Comparison of ENCODE assay signal across 10 mouse cellular contexts in the genomic region with DNA sequence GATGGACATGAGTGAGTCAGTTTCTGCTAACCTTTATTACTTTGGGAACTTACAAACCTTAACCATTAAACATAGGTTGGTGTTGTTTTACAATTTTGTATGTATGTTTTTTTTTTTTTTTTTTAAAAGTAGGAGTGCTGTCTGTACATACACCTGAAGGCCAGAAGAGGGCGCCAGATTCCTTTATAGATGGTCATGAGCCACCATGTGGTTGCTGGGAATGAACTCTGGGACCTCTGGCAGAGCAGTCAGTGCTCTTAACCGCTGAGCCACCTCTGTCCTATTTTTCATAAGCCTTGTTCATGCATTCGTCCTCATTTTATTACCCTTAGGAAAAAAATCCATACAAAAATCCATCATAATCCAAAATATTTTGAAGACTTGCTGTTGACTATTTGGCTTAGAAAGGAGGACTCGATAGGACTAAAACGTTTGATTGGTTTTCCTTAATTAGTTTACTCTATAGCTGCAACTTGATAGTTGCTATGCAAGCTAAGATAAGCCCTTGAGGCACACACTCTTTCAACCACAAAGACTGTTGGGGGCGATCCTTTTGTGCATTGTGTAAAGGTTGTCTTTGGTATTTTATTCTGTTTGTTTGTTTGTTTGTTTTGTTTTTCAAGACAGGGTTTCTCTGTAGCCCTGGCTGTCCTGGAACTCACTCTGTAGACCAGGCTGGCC. TPM values are rescaled to one million over a fixed set of nuclear protein-coding genes. Genes with fewer than 3 reads are reported as not detected.
DNase-seq lines count a peak whose midpoint lies in the region; ATAC-seq and TF ChIP-seq lines count a peak whose summit lies in the region.
"Had no signal": no experiment of that assay in that cellular context is flagged by ENCODE, and none has a peak within 500 bp of the region (broad histone marks: within the 10 kb centered on the region; RNA-seq: fewer than 3 reads in every experiment).

No protein-coding gene starts in this region.

- no peak for ATAC-seq in kidney, embryonic 15.5 days (replicated peaks; ENCODE audit: low FRiP score)
- ATAC-seq in liver, embryonic 14.5 days (ENCODE audit: insufficient read depth), result peak; percentile 42; the same call in 1 of the 2 replicates
- no peak for ATAC-seq in midbrain, embryonic 13.5 days

- H3K9ac ChIP-seq in kidney, embryonic 15.5 days, result no peak overlapping the region
- peak overlapping the region; percentile 58 for H3K9ac ChIP-seq in MEL (ENCODE audit: control insufficient read depth, low read depth, low read length, poor library complexity, severe bottlenecking)
- H3K9ac ChIP-seq in liver, embryonic 14.5 days (replicated peaks), result no peak overlapping the region
- no peak overlapping the region for H3K9ac ChIP-seq in midbrain, embryonic 13.5 days (replicated peaks)

- no peaks in the 10 kb centered on the region for H3K9me3 ChIP-seq in kidney, embryonic 15.5 days (replicated peaks)
- H3K9me3 ChIP-seq in MEL (replicated peaks; ENCODE audit: insufficient read depth, low read length), result no peaks in the 10 kb centered on the region
- H3K9me3 ChIP-seq in liver, embryonic 14.5 days (ENCODE audit: control insufficient read depth, low read length), result no peaks in the 10 kb centered on the region
- H3K9me3 ChIP-seq in midbrain, embryonic 13.5 days, result no peaks in the 10 kb centered on the region

- no peak for TF ChIP-seq POLR2A in MEL (IDR thresholded peaks at IDR 0.05; ENCODE audit: control insufficient read depth in 1 of 2, insufficient read depth in 1 of 2, low read depth in 1 of 2, low read length in 2 of 2, poor library complexity in 1 of 2)
- TF ChIP-seq POLR2A in cortical plate, adult 2 months (IDR thresholded peaks at IDR 0.05; ENCODE audit: extremely low read depth, insufficient read depth, low read length), result no peak

- WGBS in kidney, embryonic 15.5 days, result 42% methylated on average over 6 of the region's 6 CpGs
- 7% methylated on average over 6 of the region's 6 CpGs for WGBS in liver, embryonic 14.5 days (ENCODE audit: insufficient replicate concordance)
- WGBS in midbrain, embryonic 13.5 days, result 42% methylated on average over 6 of the region's 6 CpGs

- no peaks in the 10 kb centered on the region for H3K36me3 ChIP-seq in kidney, embryonic 15.5 days
- peaks cover 0 to 14% of the 10 kb centered on the region in 2 experiments; a peak in 2 of 4 replicates for H3K36me3 ChIP-seq in MEL (ENCODE audit: control insufficient read depth in 1 of 2, insufficient read depth in 2 of 2, low read length in 2 of 2)
- no peaks in the 10 kb centered on the region for H3K36me3 ChIP-seq in liver, embryonic 14.5 days (replicated peaks; ENCODE audit: control insufficient read depth, insufficient read depth, low read depth)
- no peaks in the 10 kb centered on the region for H3K36me3 ChIP-seq in midbrain, embryonic 13.5 days

- H3K79me2 ChIP-seq in MEL (ENCODE audit: control insufficient read depth, insufficient read depth, low read length, poor library complexity), result no peaks in the 10 kb centered on the region

- H3K4me2 ChIP-seq in kidney, embryonic 15.5 days, result no peak overlapping the region
- no peak overlapping the region for H3K4me2 ChIP-seq in liver, embryonic 14.5 days (ENCODE audit: low read depth)
- no peak overlapping the region for H3K4me2 ChIP-seq in midbrain, embryonic 13.5 days (replicated peaks)

- no peaks in the 10 kb centered on the region for H3K27me3 ChIP-seq in kidney, embryonic 15.5 days
- no peaks in the 10 kb centered on the region for H3K27me3 ChIP-seq in MEL (ENCODE audit: control insufficient read depth in 1 of 2, insufficient read depth in 2 of 2, low read length in 2 of 2)
- H3K27me3 ChIP-seq in liver, embryonic 14.5 days (ENCODE audit: control insufficient read depth, insufficient read depth, low read length), result no peaks in the 10 kb centered on the region
- H3K27me3 ChIP-seq in midbrain, embryonic 13.5 days, result peaks cover 3% of the 10 kb centered on the region; the same call in 1 of the 2 replicates

- peak; percentile 47 for DNase-seq in kidney, adult 9 months
- peak; percentile 91 for DNase-seq in MEL (ENCODE audit: low read depth, low spot score)
- DNase-seq in liver, embryonic 14.5 days (ENCODE audit: low read depth in 3 of 3, low spot score in 3 of 3), result peak; percentile 71 to 78 (median 71)
- DNase-seq in right cerebral cortex, adult 18-20 months, result no peak
- DNase-seq in frontal cortex, adult 2 months (ENCODE audit: extremely low spot score in 1 of 2, low spot score in 1 of 2), result no peak

- peak; percentile 81 for TF ChIP-seq RAD21 in MEL (IDR thresholded peaks at IDR 0.05; ENCODE audit: low read depth, low read length)

- TF ChIP-seq EP300 in MEL (IDR thresholded peaks at IDR 0.05; ENCODE audit: low read depth in 1 of 2, low read length in 2 of 2), result no peak
- TF ChIP-seq EP300 in liver, embryonic 14.5 days (IDR thresholded peaks at IDR 0.05; ENCODE audit: low read depth), result no peak

- no peaks in the 10 kb centered on the region for H3K4me1 ChIP-seq in kidney, embryonic 15.5 days
- H3K4me1 ChIP-seq in MEL (ENCODE audit: control insufficient read depth in 1 of 2, insufficient read depth in 2 of 2, low read length in 2 of 2), result peaks cover 13 to 32% of the 10 kb centered on the region in 2 experiments
- H3K4me1 ChIP-seq in cortical plate, adult 2 months (ENCODE audit: control insufficient read depth, insufficient read depth, low read length), result no peaks in the 10 kb centered on the region
- peaks cover 35 to 39% of the 10 kb centered on the region in 2 experiments for H3K4me1 ChIP-seq in liver, embryonic 14.5 days (replicated peaks; ENCODE audit: control insufficient read depth in 2 of 2, insufficient read depth in 2 of 2, low read length in 1 of 2)
- H3K4me1 ChIP-seq in midbrain, embryonic 13.5 days (replicated peaks), result no peaks in the 10 kb centered on the region

- H3K4me3 ChIP-seq in kidney, embryonic 15.5 days (replicated peaks), result no peak overlapping the region
- peak overlapping the region; percentile 28 to 36 for H3K4me3 ChIP-seq in MEL (ENCODE audit: control insufficient read depth in 1 of 2, insufficient read depth in 1 of 2, low read depth in 2 of 2, low read length in 2 of 2)
- H3K4me3 ChIP-seq in cortical plate, adult 2 months (ENCODE audit: insufficient read depth, low read length), result no peak overlapping the region
- no peak overlapping the region for H3K4me3 ChIP-seq in liver, embryonic 14.5 days (ENCODE audit: insufficient read depth in 1 of 2, low read depth in 2 of 2, low read length in 2 of 2)
- no peak overlapping the region for H3K4me3 ChIP-seq in midbrain, embryonic 13.5 days (replicated peaks)
- H3K4me3 ChIP-seq: myocyte had no signal

- H3K27ac ChIP-seq in kidney, embryonic 15.5 days, result no peak overlapping the region
- H3K27ac ChIP-seq in MEL (ENCODE audit: control insufficient read depth, low read depth, low read length), result peak overlapping the region; percentile 76
- no peak overlapping the region for H3K27ac ChIP-seq in cortical plate, adult 2 months (ENCODE audit: insufficient read depth, low read length)
- H3K27ac ChIP-seq in liver, embryonic 14.5 days, result no peak overlapping the region
- H3K27ac ChIP-seq in midbrain, embryonic 13.5 days, result no peak overlapping the region

- TF ChIP-seq CTCF in MEL (IDR thresholded peaks at IDR 0.05 in 2 of 3, conservative IDR thresholded peaks at IDR 0.05 in 1 of 3; ENCODE audit: control insufficient read depth in 1 of 3, insufficient read depth in 1 of 3, low read depth in 2 of 3, low read length in 3 of 3, poor library complexity in 1 of 3, severe bottlenecking in 1 of 3), result peak; percentile 64 to 84 (median 68)
- TF ChIP-seq CTCF in cortical plate, adult 2 months (IDR thresholded peaks at IDR 0.05; ENCODE audit: extremely low read depth, insufficient read depth, low read length), result peak; percentile 49
- TF ChIP-seq CTCF in liver, embryonic 14.5 days (IDR thresholded peaks at IDR 0.05; ENCODE audit: low read depth), result peak; percentile 85

RNA-seq across cellular contexts. Expression of a gene that starts 6.8 kb away (rescaled TPM):
- 8.2 and 9.1 TPM in 2 replicates for polyA plus RNA-seq in kidney, embryonic 15.5 days (2015; fragmentation: Nextera tagmentation; extraction: Ambion mirVana)
- 17.1 and 20.6 TPM in 2 replicates for total RNA-seq in MEL (2012; rRNA removed)
- 10 to 100 TPM in 1 of 2 experiments, not detected in 1; 53.5 TPM for polyA plus RNA-seq in MEL (2012; ENCODE audit: insufficient read depth in 1 of 2, insufficient read length in 2 of 2, low read depth in 1 of 2, low replicate concordance in 2 of 2, missing spikeins in 1 of 2)
- 2.0 and 2.3 TPM in 2 replicates for polyA plus RNA-seq in cortical plate, adult 2 months (2012; rRNA removed)
- polyA plus RNA-seq in liver, embryonic 14.5 days (2012; rRNA removed), result 37.2 and 40.8 TPM in 2 replicates
- polyA plus RNA-seq in liver, embryonic 14.5 days (2014; fragmentation: Nextera tagmentation; extraction: Ambion mirVana), result 7.2 and 7.9 TPM in 2 replicates
- 2.5 and 2.6 TPM in 2 replicates for polyA plus RNA-seq in frontal cortex, adult 2 months (2012; rRNA removed)
- 2.9 and 3.0 TPM in 2 replicates for polyA plus RNA-seq in midbrain, embryonic 13.5 days (2015; fragmentation: Nextera tagmentation; extraction: Ambion mirVana)

RNA-seq across cellular contexts. Expression of a gene that starts 7.7 kb away (rescaled TPM):
- 0.19 TPM in 1 of 2 replicates, not detected in the other for polyA plus RNA-seq in kidney, embryonic 15.5 days (2015; fragmentation: Nextera tagmentation; extraction: Ambion mirVana)
- total RNA-seq in MEL (2012; rRNA removed), result not detected in 2 replicates
- polyA plus RNA-seq in MEL (2012; ENCODE audit: insufficient read depth in 1 of 2, insufficient read length in 2 of 2, low read depth in 1 of 2, low replicate concordance in 2 of 2, missing spikeins in 1 of 2), result not detected
- 1.7 TPM in 2 replicates for polyA plus RNA-seq in cortical plate, adult 2 months (2012; rRNA removed)
- 0.36 and 0.44 TPM in 2 replicates for polyA plus RNA-seq in liver, embryonic 14.5 days (2012; rRNA removed)
- polyA plus RNA-seq in liver, embryonic 14.5 days (2014; fragmentation: Nextera tagmentation; extraction: Ambion mirVana), result 0.20 and 0.29 TPM in 2 replicates
- polyA plus RNA-seq in frontal cortex, adult 2 months (2012; rRNA removed), result 1.3 and 1.5 TPM in 2 replicates
- 0.40 and 0.52 TPM in 2 replicates for polyA plus RNA-seq in midbrain, embryonic 13.5 days (2015; fragmentation: Nextera tagmentation; extraction: Ambion mirVana)
- total RNA-seq: heart, adult 18-20 months had no signal

RNA-seq across cellular contexts. Expression of a gene that starts 12.0 kb away (rescaled TPM):
- 47.6 and 60.0 TPM in 2 replicates for polyA plus RNA-seq in kidney, embryonic 15.5 days (2015; fragmentation: Nextera tagmentation; extraction: Ambion mirVana)
- total RNA-seq in MEL (2012; rRNA removed), result 39.6 and 40.6 TPM in 2 replicates
- 10 to 100 TPM in 1 of 2 experiments, not detected in 1; 68.0 TPM for polyA plus RNA-seq in MEL (2012; ENCODE audit: insufficient read depth in 1 of 2, insufficient read length in 2 of 2, low read depth in 1 of 2, low replicate concordance in 2 of 2, missing spikeins in 1 of 2)
- 27.2 and 27.4 TPM in 2 replicates for polyA plus RNA-seq in cortical plate, adult 2 months (2012; rRNA removed)
- 11.1 and 14.7 TPM in 2 replicates for polyA plus RNA-seq in liver, embryonic 14.5 days (2012; rRNA removed)
- 14.8 and 15.3 TPM in 2 replicates for polyA plus RNA-seq in liver, embryonic 14.5 days (2014; fragmentation: Nextera tagmentation; extraction: Ambion mirVana)
- 26.4 and 27.2 TPM in 2 replicates for polyA plus RNA-seq in frontal cortex, adult 2 months (2012; rRNA removed)
- polyA plus RNA-seq in midbrain, embryonic 13.5 days (2015; fragmentation: Nextera tagmentation; extraction: Ambion mirVana), result 56.5 and 57.2 TPM in 2 replicates

RNA-seq across cellular contexts. Expression of a gene that starts 18.4 kb away (rescaled TPM):
- polyA plus RNA-seq in kidney, embryonic 15.5 days (2015; fragmentation: Nextera tagmentation; extraction: Ambion mirVana), result 28.3 and 35.9 TPM in 2 replicates
- total RNA-seq in MEL (2012; rRNA removed), result 14.7 and 24.3 TPM in 2 replicates
- polyA plus RNA-seq in MEL (2012; ENCODE audit: insufficient read depth in 1 of 2, insufficient read length in 2 of 2, low read depth in 1 of 2, low replicate concordance in 2 of 2, missing spikeins in 1 of 2), result 10 to 100 TPM in 1 of 2 experiments, not detected in 1; 33.3 TPM
- polyA plus RNA-seq in cortical plate, adult 2 months (2012; rRNA removed), result 22.1 and 22.3 TPM in 2 replicates
- polyA plus RNA-seq in liver, embryonic 14.5 days (2012; rRNA removed), result 10.4 and 10.6 TPM in 2 replicates
- polyA plus RNA-seq in liver, embryonic 14.5 days (2014; fragmentation: Nextera tagmentation; extraction: Ambion mirVana), result 24.0 and 28.7 TPM in 2 replicates
- polyA plus RNA-seq in frontal cortex, adult 2 months (2012; rRNA removed), result 25.4 and 28.5 TPM in 2 replicates
- 18.1 and 19.6 TPM in 2 replicates for polyA plus RNA-seq in midbrain, embryonic 13.5 days (2015; fragmentation: Nextera tagmentation; extraction: Ambion mirVana)

RNA-seq across cellular contexts. Expression of a gene that starts 18.4 kb away (rescaled TPM):
- 17.5 and 19.3 TPM in 2 replicates for polyA plus RNA-seq in kidney, embryonic 15.5 days (2015; fragmentation: Nextera tagmentation; extraction: Ambion mirVana)
- total RNA-seq in MEL (2012; rRNA removed), result 18.6 and 20.2 TPM in 2 replicates
- polyA plus RNA-seq in MEL (2012; ENCODE audit: insufficient read depth in 1 of 2, insufficient read length in 2 of 2, low read depth in 1 of 2, low replicate concordance in 2 of 2, missing spikeins in 1 of 2), result 10 to 100 TPM in 1 of 2 experiments, not detected in 1; 30.0 TPM
- 31.9 and 33.5 TPM in 2 replicates for polyA plus RNA-seq in cortical plate, adult 2 months (2012; rRNA removed)
- 10.6 and 12.1 TPM in 2 replicates for polyA plus RNA-seq in liver, embryonic 14.5 days (2012; rRNA removed)
- 4.7 and 4.8 TPM in 2 replicates for polyA plus RNA-seq in liver, embryonic 14.5 days (2014; fragmentation: Nextera tagmentation; extraction: Ambion mirVana)
- polyA plus RNA-seq in frontal cortex, adult 2 months (2012; rRNA removed), result 29.9 and 33.4 TPM in 2 replicates
- 20.3 TPM in 2 replicates for polyA plus RNA-seq in midbrain, embryonic 13.5 days (2015; fragmentation: Nextera tagmentation; extraction: Ambion mirVana)

Comparison
In these comparisons a context has a peak if more than half of its experiments do, and no peak if none do; other contexts are left out.
1. DNase-seq: peak in kidney, adult 9 months (single experiment), MEL (single experiment) and liver, embryonic 14.5 days (3 of 3); none in right cerebral cortex, adult 18-20 months (single experiment) and frontal cortex, adult 2 months (0 of 2).
2. H3K4me3 ChIP-seq: peak in MEL (2 of 2); none in kidney, embryonic 15.5 days (single experiment), cortical plate, adult 2 months (single experiment), liver, embryonic 14.5 days (0 of 2) and midbrain, embryonic 13.5 days (single experiment).
3. Peak in every context shown above with its lines, with median percentiles within 50 percentile points of each other: CTCF ChIP-seq.